28 mouse cellular contexts compared by ENCODE assay signal in the genomic region with DNA sequence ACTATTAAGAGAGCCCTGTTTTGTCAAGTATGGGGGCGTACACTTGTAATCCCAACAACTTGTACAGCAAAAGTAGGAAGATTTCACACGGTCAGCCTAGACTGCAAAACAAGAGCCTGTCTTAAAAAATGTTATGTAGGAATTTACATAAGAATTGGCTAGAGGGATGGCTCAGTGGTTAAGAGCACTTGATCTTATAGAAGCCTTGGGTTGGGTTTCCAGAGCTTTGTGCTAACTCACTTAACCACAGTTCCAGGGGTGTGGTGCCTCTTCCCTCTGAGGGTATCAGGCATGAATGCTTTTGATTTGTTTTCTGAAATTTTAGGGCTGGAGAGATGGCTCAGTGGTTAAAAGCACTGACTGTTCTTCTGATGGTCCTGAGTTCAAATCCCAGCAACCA. TPM values are rescaled to one million over a fixed set of nuclear protein-coding genes. Genes with fewer than 3 reads are reported as not detected.
DNase-seq lines count a peak whose midpoint lies in the region; ATAC-seq and TF ChIP-seq lines count a peak whose summit lies in the region.
"Had no signal": no experiment of that assay in that cellular context is flagged by ENCODE, and none has a peak within 500 bp of the region (broad histone marks: within the 10 kb centered on the region; RNA-seq: fewer than 3 reads in every experiment).

No protein-coding gene starts in this region.

- peak; percentile 54 for DNase-seq in ES-CJ7 (ENCODE audit: low read depth, low spot score)
- peak; percentile 17 for DNase-seq in Patski (ENCODE audit: low read depth, low spot score)
- DNase-seq in WW6 (ENCODE audit: low read depth, low spot score), result peak; percentile 9
- DNase-seq in thymus, postnatal 36 days, result no peak
- no peak for DNase-seq in forebrain, embryonic 14.5 days (ENCODE audit: low spot score)
- DNase-seq in natural killer cell, adult 2 months (ENCODE audit: low spot score in 2 of 2), result no peak
- DNase-seq: adrenal gland, adult 8-10 months; adrenal gland, postnatal 14 days; adrenal gland, postnatal 36 days; B cell, adult 2 months; cerebellum, adult 18-20 months; cerebellum, adult 8-10 months; cerebellum, adult 9-11 months; cerebellum, postnatal 14 days; cerebellum, postnatal 36 days; forebrain, postnatal 0 days had no signal

- H3K4me2 ChIP-seq in forebrain, embryonic 14.5 days (ENCODE audit: low read length), result no peak overlapping the region
- H3K4me2 ChIP-seq: embryonic facial prominence, embryonic 13.5 days; embryonic facial prominence, embryonic 15.5 days; forebrain, embryonic 12.5 days; forebrain, embryonic 15.5 days had no signal

- H3K27ac ChIP-seq in forebrain, embryonic 14.5 days (ENCODE audit: low read depth, low read length), result no peak overlapping the region
- H3K27ac ChIP-seq: embryonic facial prominence, embryonic 13.5 days; embryonic facial prominence, embryonic 15.5 days; forebrain, embryonic 10.5 days; forebrain, embryonic 12.5 days; forebrain, embryonic 15.5 days had no signal

- H3K4me3 ChIP-seq in forebrain, embryonic 14.5 days (ENCODE audit: low read depth, low read length), result no peak overlapping the region
- H3K4me3 ChIP-seq: embryonic facial prominence, embryonic 13.5 days; embryonic facial prominence, embryonic 15.5 days; erythroblast, embryonic 14.5 days; forebrain, embryonic 10.5 days; forebrain, embryonic 12.5 days; forebrain, embryonic 15.5 days had no signal

- in situ Hi-C loops in Patski (cut with MboI; ENCODE audit: low pct_unique_long_range_greater_than_20kb), result no loop called here

- H3K27me3 ChIP-seq in Patski, result no peaks in the 10 kb centered on the region
- no peaks in the 10 kb centered on the region for H3K27me3 ChIP-seq in forebrain, embryonic 14.5 days (replicated peaks; ENCODE audit: control insufficient read depth, insufficient read depth, low read length)
- H3K27me3 ChIP-seq: CH12.LX; embryonic facial prominence, embryonic 13.5 days; embryonic facial prominence, embryonic 15.5 days; forebrain, embryonic 12.5 days; forebrain, embryonic 15.5 days had no signal

- no peak overlapping the region for H3K9ac ChIP-seq in forebrain, embryonic 14.5 days (ENCODE audit: low read length)
- H3K9ac ChIP-seq: embryonic facial prominence, embryonic 13.5 days; embryonic facial prominence, embryonic 15.5 days; forebrain, embryonic 12.5 days; forebrain, embryonic 15.5 days; forebrain, postnatal 0 days had no signal

- ATAC-seq in Patski, result peak; percentile 76
- ATAC-seq in common myeloid progenitor, adult 5-6 weeks (replicated peaks; ENCODE audit: low read depth, poor library complexity, severe bottlenecking), result 0 out of 2 replicates have a peak, but pooled peaks have one; percentile 39
- no peak for ATAC-seq in monocyte, adult 5-6 weeks (replicated peaks; ENCODE audit: insufficient number of reproducible peaks, low FRiP score, low TSS enrichment, poor library complexity, severe bottlenecking)
- no peak for ATAC-seq in forebrain, embryonic 14.5 days
- ATAC-seq: activated CD4-positive, CD25-positive, alpha-beta regulatory T cell, adult 4 months; CD4-positive, CD25-positive, alpha-beta regulatory T cell, adult 4 months; forebrain, embryonic 15.5 days; forebrain, postnatal 0 days had no signal

- TF ChIP-seq CTCF in Patski (IDR thresholded peaks at IDR 0.05), result no peak

- peaks cover 50% of the 10 kb centered on the region for H3K36me3 ChIP-seq in forebrain, embryonic 14.5 days (ENCODE audit: control insufficient read depth, insufficient read depth, low read length)

- CTCF ChIA-PET in Patski (lab: Charles Lee), result no interaction called here

- no peaks in the 10 kb centered on the region for H3K4me1 ChIP-seq in forebrain, embryonic 14.5 days (ENCODE audit: control insufficient read depth, insufficient read depth, low read length)
- H3K4me1 ChIP-seq: embryonic facial prominence, embryonic 13.5 days; embryonic facial prominence, embryonic 15.5 days; forebrain, embryonic 10.5 days; forebrain, embryonic 12.5 days had no signal

- H3K9me3 ChIP-seq in forebrain, embryonic 14.5 days (replicated peaks; ENCODE audit: control insufficient read depth, low read length), result no peaks in the 10 kb centered on the region
- H3K9me3 ChIP-seq: embryonic facial prominence, embryonic 13.5 days; embryonic facial prominence, embryonic 15.5 days; forebrain, embryonic 10.5 days; forebrain, embryonic 12.5 days; forebrain, embryonic 15.5 days; G1E had no signal

- POLR2A ChIA-PET in Patski (lab: Charles Lee), result no interaction called here

- 76% methylated on average over 2 of the region's 2 CpGs for WGBS in forebrain, embryonic 14.5 days

RNA-seq across cellular contexts. Expression of gene Zfr, which starts 29.8 kb away (rescaled TPM):
- 105 TPM for polyA plus RNA-seq in Patski (2021)
- 77.5 and 91.0 TPM in 2 replicates for total RNA-seq in common myeloid progenitor, adult 5-6 weeks (2017)
- 49.0 to 97.9 TPM (median 69.7 TPM) in 3 replicates for total RNA-seq in monocyte, adult 5-6 weeks (2017)
- 169 and 182 TPM in 2 replicates for polyA plus RNA-seq in forebrain, embryonic 14.5 days (2014; fragmentation: Nextera tagmentation; extraction: Ambion mirVana)

RNA-seq across cellular contexts. Expression of gene Mtmr12, which starts 57.4 kb away (rescaled TPM):
- polyA plus RNA-seq in Patski (2021), result 20.8 TPM
- 10.9 and 24.7 TPM in 2 replicates for total RNA-seq in common myeloid progenitor, adult 5-6 weeks (2017)
- 34.1 to 46.7 TPM (median 39.5 TPM) in 3 replicates for total RNA-seq in monocyte, adult 5-6 weeks (2017)
- 8.1 and 8.2 TPM in 2 replicates for polyA plus RNA-seq in forebrain, embryonic 14.5 days (2014; fragmentation: Nextera tagmentation; extraction: Ambion mirVana)

Comparison
In these comparisons a context has a peak if more than half of its experiments do, and no peak if none do; other contexts are left out.
1. DNase-seq: peak in ES-CJ7 (single experiment), Patski (single experiment) and WW6 (single experiment); none in thymus, postnatal 36 days (0 of 2), forebrain, embryonic 14.5 days (single experiment) and natural killer cell, adult 2 months (0 of 2).
2. ATAC-seq: peak in Patski (single experiment) and common myeloid progenitor, adult 5-6 weeks (single experiment); none in monocyte, adult 5-6 weeks (single experiment) and forebrain, embryonic 14.5 days (single experiment).